Mouse (Mus musculus): ENCODE measurements at regions not wholly inside any gene's neighbourhood (a gene's known extent, or its start where the extent isn't known, plus 50 kb on each side); places are given as distances from the start of the nearest gene placed in this dataset. TPM values are rescaled to one million over a fixed set of nuclear protein-coding genes. Genes with fewer than 3 reads are reported as not detected.

GRCm38 (mm10) chr6:107473395-107473794, 56.2 kb upstream of the Lrrn1 start:
- no peak for ATAC-seq (ENCODE audit: low read depth)

GRCm38 (mm10) chr6:107474125-107474524, 55.4 kb upstream of the Lrrn1 start:
- ATAC-seq (ENCODE audit: low read depth), result no peak
- no peak for DNase-seq
- WGBS (ENCODE audit: insufficient replicate concordance), result 68% methylated on average over 4 of the region's 4 CpGs
- Histone ChIP-seq H3K9me3 (replicated peaks) (no peaks in the 10 kb centered on the region), H3K4me1 (replicated peaks) (no peaks in the 10 kb centered on the region), H3K4me2 (no peak overlapping the region), H3K36me3 (no peaks in the 10 kb centered on the region), H3K9ac (no peak overlapping the region), H3K27me3 (no peaks in the 10 kb centered on the region), H3K4me3 (replicated peaks) (no peak overlapping the region), H3K27ac (no peak overlapping the region)

More at GRCm38 (mm10) chr6:107473395-107473794, 56.2 kb upstream of the Lrrn1 start:
- DNase-seq, result no peak
- Histone ChIP-seq H3K4me3 (replicated peaks) (no peak overlapping the region), H3K9me3 (replicated peaks) (no peaks in the 10 kb centered on the region), H3K4me1 (replicated peaks) (no peaks in the 10 kb centered on the region), H3K9ac (no peak overlapping the region), H3K27ac (no peak overlapping the region), H3K4me2 (no peak overlapping the region), H3K36me3 (no peaks in the 10 kb centered on the region), H3K27me3 (no peaks in the 10 kb centered on the region)
- WGBS (ENCODE audit: insufficient replicate concordance), result 44% methylated on average over 2 of the region's 2 CpGs

Small RNAs in the stretch of these regions (microRNA-seq; reads per million reads assigned to microRNA genes)
- not detected for gene Gm27690
